Mouse (Mus musculus): ENCODE data around the gene Fam166b. TPM values are rescaled to one million over a fixed set of nuclear protein-coding genes. Genes with fewer than 3 reads are reported as not detected.

Fam166b gene
- polyA plus RNA-seq, 2 experiments: not detected

DNA sequence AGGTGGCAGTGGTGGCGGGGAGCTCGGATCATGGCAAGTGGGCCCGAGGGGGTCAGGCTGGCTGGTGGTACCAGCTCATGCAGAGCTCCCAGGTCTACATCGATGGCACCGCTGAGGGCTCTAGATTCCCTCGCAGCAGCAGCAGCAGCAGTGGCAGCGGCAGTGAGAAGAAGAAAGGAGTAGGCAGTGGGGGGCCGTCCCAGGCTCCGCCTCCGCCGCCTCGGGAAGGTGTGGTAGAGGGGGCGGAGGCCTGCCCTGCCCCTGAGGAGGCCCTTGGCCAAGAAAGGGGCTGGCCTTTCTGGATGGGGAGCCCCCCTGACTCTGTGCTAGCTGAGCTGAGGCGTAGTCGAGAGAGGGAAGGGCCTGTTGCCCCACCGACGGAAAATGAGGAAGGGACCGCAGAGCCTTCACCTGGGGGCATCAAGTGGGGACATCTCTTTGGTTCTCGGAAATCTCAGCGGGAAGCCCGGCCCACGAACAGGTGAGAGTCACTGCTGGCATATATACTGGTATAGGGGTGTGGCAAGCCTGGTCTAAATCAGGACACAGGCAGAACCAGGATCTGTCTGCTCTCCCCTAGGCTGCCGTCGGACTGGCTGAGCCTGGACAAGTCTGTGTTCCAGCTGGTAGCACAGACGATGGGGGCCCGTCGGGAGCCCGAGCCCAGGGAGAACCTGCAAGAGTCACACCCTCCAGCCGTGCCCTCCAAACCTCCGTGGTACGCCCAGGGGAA, 3.1 kb downstream of the Fam166b start:
- Histone ChIP-seq H3K9me3 (ENCODE audit: control insufficient read depth, low read length) (no peaks in the 10 kb centered on the region), H3K4me2 (ENCODE audit: low read depth) (peak overlapping the region; percentile 41), H3K27me3 (ENCODE audit: control insufficient read depth, insufficient read depth, low read length) (peaks cover 40% of the 10 kb centered on the region), H3K36me3 (replicated peaks; ENCODE audit: control insufficient read depth, insufficient read depth, low read depth) (no peaks in the 10 kb centered on the region), H3K9ac (replicated peaks) (no peak overlapping the region), H3K27ac (no peak overlapping the region), H3K4me3 (ENCODE audit: insufficient read depth in 1 of 2, low read depth in 2 of 2, low read length in 2 of 2) (no peak overlapping the region), H3K4me1 (replicated peaks; ENCODE audit: control insufficient read depth in 2 of 2, insufficient read depth in 2 of 2, low read length in 1 of 2) (no peaks in the 10 kb centered on the region)
- TF ChIP-seq EP300 (IDR thresholded peaks at IDR 0.05; ENCODE audit: low read depth) (no peak), CTCF (IDR thresholded peaks at IDR 0.05; ENCODE audit: low read depth) (no peak)
- no peak for DNase-seq (ENCODE audit: low read depth in 3 of 3, low spot score in 3 of 3)
- no peak for ATAC-seq (ENCODE audit: insufficient read depth)
- WGBS (ENCODE audit: insufficient replicate concordance): 16% methylated on average over 31 of the region's 31 CpGs

- peaks cover 40% of the 10 kb centered on the region for H3K27me3 ChIP-seq (ENCODE audit: control insufficient read depth, insufficient read depth, low read length)
- no peaks in the 10 kb centered on the region for H3K9me3 ChIP-seq (ENCODE audit: control insufficient read depth, low read length)
- ATAC-seq (ENCODE audit: insufficient read depth): no peak
- no peak for TF ChIP-seq EP300 (IDR thresholded peaks at IDR 0.05; ENCODE audit: low read depth)
- TF ChIP-seq CTCF (IDR thresholded peaks at IDR 0.05; ENCODE audit: low read depth): no peak
- no peak overlapping the region for H3K4me3 ChIP-seq (ENCODE audit: insufficient read depth in 1 of 2, low read depth in 2 of 2, low read length in 2 of 2)
- no peaks in the 10 kb centered on the region for H3K36me3 ChIP-seq (replicated peaks; ENCODE audit: control insufficient read depth, insufficient read depth, low read depth)
- H3K4me1 ChIP-seq (replicated peaks; ENCODE audit: control insufficient read depth in 2 of 2, insufficient read depth in 2 of 2, low read length in 1 of 2): peaks cover 0 to under 1% of the 10 kb centered on the region in 2 experiments; a peak in 2 of 4 replicates
- H3K9ac ChIP-seq (replicated peaks): no peak overlapping the region
- H3K27ac ChIP-seq: no peak overlapping the region
- DNase-seq (ENCODE audit: low read depth in 3 of 3, low spot score in 3 of 3): no peak
- WGBS (ENCODE audit: insufficient replicate concordance): 26% methylated on average over 14 of the region's 14 CpGs
- H3K4me2 ChIP-seq (ENCODE audit: low read depth): peak overlapping the region; percentile 41
Observed at GRCm38 (mm10) chr4:43425197-43425596, 3.7 kb downstream of the Fam166b start.

DNA sequence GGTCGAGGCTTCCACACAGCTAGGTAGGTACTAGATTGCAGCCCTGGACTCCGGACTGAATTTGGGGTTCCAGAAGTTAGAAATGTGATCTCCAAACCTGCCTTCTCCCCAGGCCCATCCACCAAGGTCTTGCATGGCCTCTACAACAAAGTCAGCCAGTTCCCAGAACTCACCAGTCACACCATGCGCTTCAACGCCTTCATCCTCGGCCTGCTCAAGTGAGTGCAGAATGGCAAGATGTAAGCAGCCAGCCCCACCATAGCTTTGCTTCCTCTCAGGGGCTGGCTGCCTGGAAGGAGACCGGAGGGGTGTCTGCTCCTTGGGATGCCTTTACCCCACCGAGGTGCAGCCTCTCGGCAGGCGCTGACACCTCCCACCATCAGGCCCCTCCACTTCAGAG, 4.9 kb downstream of the Fam166b start:
- H3K27ac ChIP-seq: no peak overlapping the region
- TF ChIP-seq EP300 (IDR thresholded peaks at IDR 0.05; ENCODE audit: low read depth) (no peak), CTCF (IDR thresholded peaks at IDR 0.05; ENCODE audit: low read depth) (no peak)

DNA sequence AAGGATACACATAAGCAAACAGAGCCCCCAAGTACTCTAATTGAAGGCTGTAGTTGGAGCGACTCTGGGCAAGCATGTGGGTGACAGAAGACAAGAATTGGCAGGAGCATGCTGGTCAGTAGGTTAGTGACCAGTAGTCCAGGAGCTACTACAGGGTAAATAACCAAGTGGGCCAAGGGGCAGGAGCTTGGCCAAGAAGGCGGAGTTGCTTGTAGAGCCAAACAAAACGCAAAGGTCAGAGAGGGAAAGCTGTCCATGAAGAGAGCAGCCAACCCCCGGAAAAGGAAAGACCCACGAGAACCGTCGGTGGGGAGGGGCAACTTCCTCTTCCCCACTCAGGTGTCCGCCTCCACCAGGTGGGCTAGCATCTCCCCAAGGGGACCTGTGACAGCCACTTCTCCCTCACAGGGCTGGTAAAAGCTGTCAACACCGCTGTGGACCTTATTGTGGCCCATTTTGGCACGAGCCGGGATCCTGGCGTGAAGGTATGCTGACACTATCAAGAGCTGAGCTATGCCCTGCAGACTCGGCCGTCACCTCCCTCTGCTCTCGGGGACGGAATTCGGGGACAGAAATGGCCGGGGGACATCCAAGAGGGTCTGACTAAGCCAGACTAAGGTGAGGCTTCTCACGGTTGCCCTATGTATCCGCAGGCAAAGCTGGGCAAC, 5.5 kb downstream of the Fam166b start:
- ATAC-seq (ENCODE audit: insufficient read depth) (no peak), DNase-seq (ENCODE audit: low read depth in 3 of 3, low spot score in 3 of 3) (no peak)
- H3K4me1 ChIP-seq (replicated peaks; ENCODE audit: control insufficient read depth in 2 of 2, insufficient read depth in 2 of 2, low read length in 1 of 2): peaks cover 0 to 2% of the 10 kb centered on the region in 2 experiments; a peak in 2 of 4 replicates
- 70% methylated on average over 20 of the region's 20 CpGs for WGBS (ENCODE audit: insufficient replicate concordance)
- H3K27ac ChIP-seq: no peak overlapping the region
- peaks cover 33% of the 10 kb centered on the region for H3K27me3 ChIP-seq (ENCODE audit: control insufficient read depth, insufficient read depth, low read length)
- no peak overlapping the region for H3K4me3 ChIP-seq (ENCODE audit: insufficient read depth in 1 of 2, low read depth in 2 of 2, low read length in 2 of 2)
- no peaks in the 10 kb centered on the region for H3K36me3 ChIP-seq (replicated peaks; ENCODE audit: control insufficient read depth, insufficient read depth, low read depth)
- no peaks in the 10 kb centered on the region for H3K9me3 ChIP-seq (ENCODE audit: control insufficient read depth, low read length)
- TF ChIP-seq CTCF (IDR thresholded peaks at IDR 0.05; ENCODE audit: low read depth) (no peak), EP300 (IDR thresholded peaks at IDR 0.05; ENCODE audit: low read depth) (no peak)
- no peak overlapping the region for H3K9ac ChIP-seq (replicated peaks)
- no peak overlapping the region for H3K4me2 ChIP-seq (ENCODE audit: low read depth)

More for the DNA sequence above, 4.9 kb downstream of the Fam166b start:
- Histone ChIP-seq H3K4me2 (ENCODE audit: low read depth) (no peak overlapping the region), H3K4me1 (replicated peaks; ENCODE audit: control insufficient read depth in 2 of 2, insufficient read depth in 2 of 2, low read length in 1 of 2) (peaks cover 0 to 2% of the 10 kb centered on the region in 2 experiments; a peak in 2 of 4 replicates), H3K9me3 (ENCODE audit: control insufficient read depth, low read length) (no peaks in the 10 kb centered on the region), H3K9ac (replicated peaks) (no peak overlapping the region), H3K4me3 (ENCODE audit: insufficient read depth in 1 of 2, low read depth in 2 of 2, low read length in 2 of 2) (no peak overlapping the region), H3K36me3 (replicated peaks; ENCODE audit: control insufficient read depth, insufficient read depth, low read depth) (no peaks in the 10 kb centered on the region), H3K27me3 (ENCODE audit: control insufficient read depth, insufficient read depth, low read length) (peaks cover 40% of the 10 kb centered on the region)
- ATAC-seq (ENCODE audit: insufficient read depth) (no peak), DNase-seq (ENCODE audit: low read depth in 3 of 3, low spot score in 3 of 3) (no peak)
- 68% methylated on average over 9 of the region's 9 CpGs for WGBS (ENCODE audit: insufficient replicate concordance)

- 0 out of 2 replicates have a peak, but pooled peaks have one; percentile 47 for ATAC-seq (ENCODE audit: insufficient read depth)
- DNase-seq (ENCODE audit: low read depth in 3 of 3, low spot score in 3 of 3): no peak
- Histone ChIP-seq H3K9ac (replicated peaks) (no peak overlapping the region), H3K4me3 (ENCODE audit: insufficient read depth in 1 of 2, low read depth in 2 of 2, low read length in 2 of 2) (no peak overlapping the region), H3K36me3 (replicated peaks; ENCODE audit: control insufficient read depth, insufficient read depth, low read depth) (no peaks in the 10 kb centered on the region), H3K4me2 (ENCODE audit: low read depth) (no peak overlapping the region), H3K27me3 (ENCODE audit: control insufficient read depth, insufficient read depth, low read length) (peaks cover 17% of the 10 kb centered on the region), H3K9me3 (ENCODE audit: control insufficient read depth, low read length) (no peaks in the 10 kb centered on the region), H3K27ac (no peak overlapping the region), H3K4me1 (replicated peaks; ENCODE audit: control insufficient read depth in 2 of 2, insufficient read depth in 2 of 2, low read length in 1 of 2) (peaks cover 0 to 10% of the 10 kb centered on the region in 2 experiments; a peak in 2 of 4 replicates)
- no peak for TF ChIP-seq CTCF (IDR thresholded peaks at IDR 0.05; ENCODE audit: low read depth)
- no peak for TF ChIP-seq EP300 (IDR thresholded peaks at IDR 0.05; ENCODE audit: low read depth)
- 56% methylated on average over 28 of the region's 28 CpGs for WGBS (ENCODE audit: insufficient replicate concordance)
Observed at GRCm38 (mm10) chr4:43421632-43422240, 7.2 kb downstream of the Fam166b start.
